Mouse (Mus musculus): ENCODE measurements around the gene Kdm5b. TPM values are rescaled to one million over a fixed set of nuclear protein-coding genes. Genes with fewer than 3 reads are reported as not detected.

Gene Kdm5b
- polyA plus RNA-seq, 1 experiment from 2014 or later: 98.7 TPM

GRCm38 (mm10) chr1:134555871-134556670, 3.9 kb upstream of the Kdm5b start:
- under 1% methylated on average over 40 of the region's 46 CpGs for WGBS
- Histone ChIP-seq H3K27me3 (ENCODE audit: control insufficient read depth, insufficient read depth, low read length) (no peaks in the 10 kb centered on the region), H3K4me2 (ENCODE audit: low read depth) (peak overlapping the region; percentile 81), H3K4me3 (ENCODE audit: low read depth, low read length) (peak overlapping the region; percentile 66), H3K9ac (ENCODE audit: low read length) (peak overlapping the region; percentile 77), H3K36me3 (ENCODE audit: control insufficient read depth, insufficient read depth, low read length) (no peaks in the 10 kb centered on the region), H3K27ac (ENCODE audit: low read depth, low read length) (peak overlapping the region; percentile 78), H3K9me3 (ENCODE audit: control insufficient read depth, low read length) (no peaks in the 10 kb centered on the region), H3K4me1 (ENCODE audit: control insufficient read depth, insufficient read depth, low read length) (peaks cover 9% of the 10 kb centered on the region; the same call in 1 of the 2 replicates)
- DNase-seq (ENCODE audit: low spot score) (peak; percentile 36), ATAC-seq (ENCODE audit: insufficient read depth, low FRiP score, low TSS enrichment) (peak; percentile 14)

GRCm38 (mm10) chr1:134556671-134557218, 3.2 kb upstream of the Kdm5b start:
- WGBS: 0% methylated on average over 34 of the region's 35 CpGs
- Histone ChIP-seq H3K4me3 (ENCODE audit: low read depth, low read length) (peak overlapping the region; percentile 66), H3K27ac (ENCODE audit: low read depth, low read length) (peak overlapping the region; percentile 78), H3K9ac (ENCODE audit: low read length) (peak overlapping the region; percentile 77), H3K4me1 (ENCODE audit: control insufficient read depth, insufficient read depth, low read length) (peaks cover 9% of the 10 kb centered on the region; the same call in 1 of the 2 replicates), H3K36me3 (ENCODE audit: control insufficient read depth, insufficient read depth, low read length) (no peaks in the 10 kb centered on the region), H3K9me3 (ENCODE audit: control insufficient read depth, low read length) (no peaks in the 10 kb centered on the region), H3K4me2 (ENCODE audit: low read depth) (peak overlapping the region; percentile 81), H3K27me3 (ENCODE audit: control insufficient read depth, insufficient read depth, low read length) (no peaks in the 10 kb centered on the region)
- ATAC-seq (ENCODE audit: insufficient read depth, low FRiP score, low TSS enrichment): peak; percentile 93
- DNase-seq (ENCODE audit: low spot score): peak; percentile 97

- peaks cover 13% of the 10 kb centered on the region for H3K4me1 ChIP-seq (ENCODE audit: control insufficient read depth, insufficient read depth, low read length)
Measured at GRCm38 (mm10) chr1:134558511-134558910, 1.5 kb upstream of the Kdm5b start.

GRCm38 (mm10) chr1:134559226-134559625, 745 bp upstream of the Kdm5b start:
- Histone ChIP-seq H3K9ac (ENCODE audit: low read length) (no peak overlapping the region), H3K9me3 (ENCODE audit: control insufficient read depth, low read length) (no peaks in the 10 kb centered on the region), H3K4me1 (ENCODE audit: control insufficient read depth, insufficient read depth, low read length) (peaks cover 13% of the 10 kb centered on the region), H3K27me3 (ENCODE audit: control insufficient read depth, insufficient read depth, low read length) (no peaks in the 10 kb centered on the region), H3K4me2 (ENCODE audit: low read depth) (no peak overlapping the region), H3K36me3 (ENCODE audit: control insufficient read depth, insufficient read depth, low read length) (no peaks in the 10 kb centered on the region), H3K4me3 (ENCODE audit: low read depth, low read length) (no peak overlapping the region), H3K27ac (ENCODE audit: low read depth, low read length) (no peak overlapping the region)
- 73% methylated on average over 3 of the region's 3 CpGs for WGBS
- DNase-seq (ENCODE audit: low spot score) (no peak), ATAC-seq (ENCODE audit: insufficient read depth, low FRiP score, low TSS enrichment) (no peak)

More at GRCm38 (mm10) chr1:134558511-134558910, 1.5 kb upstream of the Kdm5b start:
- H3K9ac ChIP-seq (ENCODE audit: low read length): no peak overlapping the region
- H3K4me3 ChIP-seq (ENCODE audit: low read depth, low read length): no peak overlapping the region
- ATAC-seq (ENCODE audit: insufficient read depth, low FRiP score, low TSS enrichment) (no peak), DNase-seq (ENCODE audit: low spot score) (no peak)
- no peaks in the 10 kb centered on the region for H3K27me3 ChIP-seq (ENCODE audit: control insufficient read depth, insufficient read depth, low read length)
- no peak overlapping the region for H3K27ac ChIP-seq (ENCODE audit: low read depth, low read length)
- H3K36me3 ChIP-seq (ENCODE audit: control insufficient read depth, insufficient read depth, low read length): no peaks in the 10 kb centered on the region
- no peak overlapping the region for H3K4me2 ChIP-seq (ENCODE audit: low read depth)
- H3K9me3 ChIP-seq (ENCODE audit: control insufficient read depth, low read length): no peaks in the 10 kb centered on the region
- 63% methylated on average over 5 of the region's 5 CpGs for WGBS

GRCm38 (mm10) chr1:134560396-134560795, 425 bp downstream of the Kdm5b start:
- peak overlapping the region; percentile 91 for H3K27ac ChIP-seq (ENCODE audit: low read depth, low read length)
- ATAC-seq (ENCODE audit: insufficient read depth, low FRiP score, low TSS enrichment): no peak
- WGBS: under 1% methylated on average over 48 of the region's 50 CpGs
- peak overlapping the region; percentile 99 for H3K9ac ChIP-seq (ENCODE audit: low read length)
- peaks cover 13% of the 10 kb centered on the region for H3K4me1 ChIP-seq (ENCODE audit: control insufficient read depth, insufficient read depth, low read length)
- no peaks in the 10 kb centered on the region for H3K36me3 ChIP-seq (ENCODE audit: control insufficient read depth, insufficient read depth, low read length)
- H3K9me3 ChIP-seq (ENCODE audit: control insufficient read depth, low read length): no peaks in the 10 kb centered on the region
- peak overlapping the region; percentile 56 for H3K4me2 ChIP-seq (ENCODE audit: low read depth)
- peak overlapping the region; percentile 100 for H3K4me3 ChIP-seq (ENCODE audit: low read depth, low read length)
- DNase-seq (ENCODE audit: low spot score): no peak
- H3K27me3 ChIP-seq (ENCODE audit: control insufficient read depth, insufficient read depth, low read length): no peaks in the 10 kb centered on the region

- peak overlapping the region; percentile 99 for H3K9ac ChIP-seq (ENCODE audit: low read length)
- no peaks in the 10 kb centered on the region for H3K27me3 ChIP-seq (ENCODE audit: control insufficient read depth, insufficient read depth, low read length)
- no peaks in the 10 kb centered on the region for H3K9me3 ChIP-seq (ENCODE audit: control insufficient read depth, low read length)
- under 1% methylated on average over 49 of the region's 76 CpGs for WGBS
- peak overlapping the region; percentile 100 for H3K4me3 ChIP-seq (ENCODE audit: low read depth, low read length)
- H3K27ac ChIP-seq (ENCODE audit: low read depth, low read length): peak overlapping the region; percentile 91
- H3K36me3 ChIP-seq (ENCODE audit: control insufficient read depth, insufficient read depth, low read length): no peaks in the 10 kb centered on the region
- DNase-seq (ENCODE audit: low spot score) (peak; percentile 58), ATAC-seq (ENCODE audit: insufficient read depth, low FRiP score, low TSS enrichment) (peak; percentile 28)
- H3K4me2 ChIP-seq (ENCODE audit: low read depth): peak overlapping the region; percentile 56
- peaks cover 6% of the 10 kb centered on the region for H3K4me1 ChIP-seq (ENCODE audit: control insufficient read depth, insufficient read depth, low read length)
Measured at GRCm38 (mm10) chr1:134560801-134561769, 1.1 kb downstream of the Kdm5b start.

- ATAC-seq (ENCODE audit: insufficient read depth, low FRiP score, low TSS enrichment): no peak
- Histone ChIP-seq H3K36me3 (ENCODE audit: control insufficient read depth, insufficient read depth, low read length) (no peaks in the 10 kb centered on the region), H3K27me3 (ENCODE audit: control insufficient read depth, insufficient read depth, low read length) (no peaks in the 10 kb centered on the region), H3K4me1 (ENCODE audit: control insufficient read depth, insufficient read depth, low read length) (peaks cover 5% of the 10 kb centered on the region), H3K9me3 (ENCODE audit: control insufficient read depth, low read length) (no peaks in the 10 kb centered on the region), H3K27ac (ENCODE audit: low read depth, low read length) (no peak overlapping the region), H3K9ac (ENCODE audit: low read length) (peak overlapping the region; percentile 99), H3K4me2 (ENCODE audit: low read depth) (peak overlapping the region; percentile 56), H3K4me3 (ENCODE audit: low read depth, low read length) (peak overlapping the region; percentile 100)
- DNase-seq (ENCODE audit: low spot score): no peak
- 7% methylated on average over 7 of the region's 7 CpGs for WGBS
Measured at GRCm38 (mm10) chr1:134561770-134562143, 1.8 kb downstream of the Kdm5b start.

GRCm38 (mm10) chr1:134562457-134562856, 2.5 kb downstream of the Kdm5b start:
- ATAC-seq (ENCODE audit: insufficient read depth, low FRiP score, low TSS enrichment) (no peak), DNase-seq (ENCODE audit: low spot score) (no peak)
- peak overlapping the region; percentile 100 for H3K4me3 ChIP-seq (ENCODE audit: low read depth, low read length)
- H3K4me1 ChIP-seq (ENCODE audit: control insufficient read depth, insufficient read depth, low read length): peaks cover 5% of the 10 kb centered on the region
- no peaks in the 10 kb centered on the region for H3K9me3 ChIP-seq (ENCODE audit: control insufficient read depth, low read length)
- H3K27me3 ChIP-seq (ENCODE audit: control insufficient read depth, insufficient read depth, low read length): no peaks in the 10 kb centered on the region
- H3K27ac ChIP-seq (ENCODE audit: low read depth, low read length): no peak overlapping the region
- H3K36me3 ChIP-seq (ENCODE audit: control insufficient read depth, insufficient read depth, low read length): no peaks in the 10 kb centered on the region
- H3K9ac ChIP-seq (ENCODE audit: low read length): peak overlapping the region; percentile 35; the same call in 1 of the 2 replicates
- peak overlapping the region; percentile 56 for H3K4me2 ChIP-seq (ENCODE audit: low read depth)
